Mouse (Mus musculus): ENCODE measurements around the gene Sacs. TPM values are rescaled to one million over a fixed set of nuclear protein-coding genes. Genes with fewer than 3 reads are reported as not detected.
"Not testable (repeated sequence)": the region's sequence is repeated elsewhere in the genome, so short reads cannot be mapped to it uniquely, and the experiment has no call there.

The Sacs gene
- polyA plus RNA-seq, 1 experiment = 2.7 TPM

GRCm38 (mm10) chr14:61143869-61144268 lies 5.6 kb downstream of the Sacs start:
- Histone ChIP-seq H3K79me3 (ENCODE audit: low read depth) (no peaks in the 10 kb centered on the region), H3K4me3 (ENCODE audit: insufficient read depth, poor library complexity, severe bottlenecking) (no peak overlapping the region), H3K27me3 (ENCODE audit: control insufficient read depth, insufficient read depth, insufficient read length) (no peaks in the 10 kb centered on the region), H3K36me3 (ENCODE audit: control insufficient read depth, insufficient read depth) (no peaks in the 10 kb centered on the region), H3K79me2 (ENCODE audit: control insufficient read depth, insufficient read depth) (no peaks in the 10 kb centered on the region), H3ac (ENCODE audit: control insufficient read depth, insufficient read length, low read depth) (no peak overlapping the region)
- no peak for TF ChIP-seq MAX (IDR thresholded peaks at IDR 0.05)
- TF ChIP-seq CTCF (IDR thresholded peaks at IDR 0.05; ENCODE audit: control insufficient read depth, insufficient read depth, insufficient read length) = peak; percentile 34

GRCm38 (mm10) chr14:61150416-61150815 lies 12.2 kb downstream of the Sacs start:
- H3K79me3 ChIP-seq (ENCODE audit: low read depth); H3K36me3 ChIP-seq (ENCODE audit: control insufficient read depth, insufficient read depth); H3K27me3 ChIP-seq (ENCODE audit: control insufficient read depth, insufficient read depth, insufficient read length); H3ac ChIP-seq (ENCODE audit: control insufficient read depth, insufficient read length, low read depth); H3K4me3 ChIP-seq (ENCODE audit: insufficient read depth, poor library complexity, severe bottlenecking); H3K79me2 ChIP-seq (ENCODE audit: control insufficient read depth, insufficient read depth): not testable (repeated sequence)

- no peaks in the 10 kb centered on the region for H3K79me2 ChIP-seq (ENCODE audit: control insufficient read depth, insufficient read depth)
- H3K27me3 ChIP-seq (ENCODE audit: control insufficient read depth, insufficient read depth, insufficient read length) = no peaks in the 10 kb centered on the region
- H3K36me3 ChIP-seq (ENCODE audit: control insufficient read depth, insufficient read depth) = no peaks in the 10 kb centered on the region
- no peaks in the 10 kb centered on the region for H3K79me3 ChIP-seq (ENCODE audit: low read depth)
- TF ChIP-seq USF1 (IDR thresholded peaks at IDR 0.05; ENCODE audit: low read depth) = no peak
- no peak for TF ChIP-seq MYOG (IDR thresholded peaks at IDR 0.05; ENCODE audit: control insufficient read depth, extremely low read depth, insufficient read length)
- no peak for TF ChIP-seq MAX (IDR thresholded peaks at IDR 0.05)
- no peak for TF ChIP-seq MYOD1 (IDR thresholded peaks at IDR 0.05; ENCODE audit: control insufficient read depth, insufficient read length, low read depth)
- no peak for TF ChIP-seq CTCF (IDR thresholded peaks at IDR 0.05; ENCODE audit: control insufficient read depth, insufficient read depth, insufficient read length)
- no peak for TF ChIP-seq CEBPB (IDR thresholded peaks at IDR 0.05; ENCODE audit: low read depth)
- TF ChIP-seq FOSL1 (IDR thresholded peaks at IDR 0.05; ENCODE audit: insufficient read depth, low read length, poor library complexity, severe bottlenecking) = no peak
- no peak overlapping the region for H3K4me3 ChIP-seq (ENCODE audit: insufficient read depth, poor library complexity, severe bottlenecking)
- no peak overlapping the region for H3ac ChIP-seq (ENCODE audit: control insufficient read depth, insufficient read length, low read depth)
Measured at GRCm38 (mm10) chr14:61154900-61155585, 16.8 kb downstream of the Sacs start.

GRCm38 (mm10) chr14:61155687-61156086 lies 17.4 kb downstream of the Sacs start:
- no peak overlapping the region for H3K4me3 ChIP-seq (ENCODE audit: insufficient read depth, poor library complexity, severe bottlenecking)
- H3K36me3 ChIP-seq (ENCODE audit: control insufficient read depth, insufficient read depth) = no peaks in the 10 kb centered on the region
- no peaks in the 10 kb centered on the region for H3K79me2 ChIP-seq (ENCODE audit: control insufficient read depth, insufficient read depth)
- no peaks in the 10 kb centered on the region for H3K27me3 ChIP-seq (ENCODE audit: control insufficient read depth, insufficient read depth, insufficient read length)
- H3K79me3 ChIP-seq (ENCODE audit: low read depth) = no peaks in the 10 kb centered on the region
- TF ChIP-seq MYOG (IDR thresholded peaks at IDR 0.05; ENCODE audit: control insufficient read depth, extremely low read depth, insufficient read length) = no peak
- no peak for TF ChIP-seq CTCF (IDR thresholded peaks at IDR 0.05; ENCODE audit: control insufficient read depth, insufficient read depth, insufficient read length)
- no peak for TF ChIP-seq USF1 (IDR thresholded peaks at IDR 0.05; ENCODE audit: low read depth)
- TF ChIP-seq FOSL1 (IDR thresholded peaks at IDR 0.05; ENCODE audit: insufficient read depth, low read length, poor library complexity, severe bottlenecking) = no peak
- TF ChIP-seq CEBPB (IDR thresholded peaks at IDR 0.05; ENCODE audit: low read depth) = no peak
- no peak for TF ChIP-seq MAX (IDR thresholded peaks at IDR 0.05)
- TF ChIP-seq MYOD1 (IDR thresholded peaks at IDR 0.05; ENCODE audit: control insufficient read depth, insufficient read length, low read depth) = no peak
- no peak overlapping the region for H3ac ChIP-seq (ENCODE audit: control insufficient read depth, insufficient read length, low read depth)

- not testable (repeated sequence) for H3K36me3 ChIP-seq (ENCODE audit: control insufficient read depth, insufficient read depth); H3K27me3 ChIP-seq (ENCODE audit: control insufficient read depth, insufficient read depth, insufficient read length)
Measured at GRCm38 (mm10) chr14:61157426-61157825, 19.2 kb downstream of the Sacs start.

GRCm38 (mm10) chr14:61160920-61161319 lies 22.7 kb downstream of the Sacs start:
- TF ChIP-seq MYOD1 (IDR thresholded peaks at IDR 0.05; ENCODE audit: control insufficient read depth, insufficient read length, low read depth) = peak; percentile 65
- no peak for TF ChIP-seq CTCF (IDR thresholded peaks at IDR 0.05; ENCODE audit: control insufficient read depth, insufficient read depth, insufficient read length)
- H3K4me3 ChIP-seq (ENCODE audit: insufficient read depth, poor library complexity, severe bottlenecking) = no peak overlapping the region
- no peaks in the 10 kb centered on the region for H3K27me3 ChIP-seq (ENCODE audit: control insufficient read depth, insufficient read depth, insufficient read length)
- no peaks in the 10 kb centered on the region for H3K79me3 ChIP-seq (ENCODE audit: low read depth)
- H3K79me2 ChIP-seq (ENCODE audit: control insufficient read depth, insufficient read depth) = no peaks in the 10 kb centered on the region
- H3K36me3 ChIP-seq (ENCODE audit: control insufficient read depth, insufficient read depth) = no peaks in the 10 kb centered on the region
- no peak overlapping the region for H3ac ChIP-seq (ENCODE audit: control insufficient read depth, insufficient read length, low read depth)

More at GRCm38 (mm10) chr14:61157426-61157825, 19.2 kb downstream of the Sacs start:
- not testable (repeated sequence) for H3K79me3 ChIP-seq (ENCODE audit: low read depth); H3K79me2 ChIP-seq (ENCODE audit: control insufficient read depth, insufficient read depth); H3ac ChIP-seq (ENCODE audit: control insufficient read depth, insufficient read length, low read depth); H3K4me3 ChIP-seq (ENCODE audit: insufficient read depth, poor library complexity, severe bottlenecking)

Data from C2C12 (cell line).